Mouse (Mus musculus) cerebellum, adult 2 months (tissue): ENCODE results near the gene Tmem63a.

Source experiments
- CTCF ChIP-seq: fragments of 200-500 bp; IDR thresholded peaks from 2 replicates; pipeline ENCODE4 v1.5.1; 2011; ENCODE audit warnings: low read depth, mild to moderate bottlenecking, control low read depth, low read length, moderate library complexity, borderline replicate concordance; ENCODE audit not compliant: insufficient read depth
- POLR2A ChIP-seq: fragments of 200-500 bp; IDR thresholded peaks from 2 replicates; pipeline ENCODE4 v1.6.1; 2011; ENCODE audit warnings: low read length, control low read depth, borderline replicate concordance; ENCODE audit not compliant: insufficient read depth

GRCm38 (mm10) chr1:180901107-180901506, 41.0 kb upstream of the Tmem63a start:
- TF ChIP-seq CTCF (peak; percentile 46; the same call in 1 of the 2 replicates), POLR2A (no peak)
